Mouse (Mus musculus): ENCODE results near the gene Cacna1h.

DNA sequence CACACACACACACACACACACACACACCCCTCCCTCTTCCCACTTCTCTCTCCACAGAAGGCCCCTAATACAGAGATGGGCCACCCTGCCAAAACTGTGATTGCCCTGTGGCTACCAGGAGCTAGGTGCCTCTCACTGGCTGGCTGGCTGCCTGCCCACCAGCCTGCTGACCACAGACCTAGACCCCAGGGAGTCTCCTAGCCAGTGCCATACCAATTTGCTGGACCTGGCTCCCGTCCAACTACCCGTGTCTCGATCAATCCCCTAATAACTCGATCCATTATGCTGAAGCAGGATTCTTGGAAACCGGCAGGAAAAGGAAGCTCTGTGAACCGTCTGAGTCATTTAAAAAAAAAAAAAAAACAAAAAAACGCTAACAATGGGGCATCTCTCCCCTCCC lies 22.8 kb downstream of the Cacna1h start:
- TF ChIP-seq POLR2A (IDR thresholded peaks at IDR 0.05; ENCODE audit: insufficient read depth, low read depth, low read length) (no peak), CTCF (IDR thresholded peaks at IDR 0.05; ENCODE audit: insufficient read depth, low read depth, low read length) (no peak)

Measured in olfactory bulb, adult 2 months (tissue).